Mouse (Mus musculus) hindbrain, embryonic 11.5 days (tissue): ENCODE results near the gene D430019H16Rik. TPM values are rescaled to one million over a fixed set of nuclear protein-coding genes. Genes with fewer than 3 reads are reported as not detected.

Experiments used
- ATAC-seq: fragments of 200-750 bp; cut with Nextera tagmentation; 2 replicates; pipeline ENCODE4 v1.8.0; 2017; ENCODE audit warnings: mild to moderate bottlenecking, moderate TSS enrichment, moderate library complexity; ENCODE audit not compliant: low FRiP score
- DNase-seq: peaks from one replicate; pipeline ENCODE4 v3.0.0-alpha.2; 2015; ENCODE audit warnings: low spot score
- H3K27ac ChIP-seq: fragments of 300-500 bp; sonication (generic); 2 replicates; pipeline ENCODE4 v1.5.1; 2014; ENCODE audit warnings: mild to moderate bottlenecking, low read depth, low read length
- H3K27me3 ChIP-seq: fragments of 300-500 bp; sonication (generic); 2 replicates; pipeline ENCODE4 v1.6.1; 2014; ENCODE audit warnings: mild to moderate bottlenecking, low read length, moderate library complexity, mixed read lengths; ENCODE audit not compliant: control insufficient read depth, insufficient read depth
- H3K36me3 ChIP-seq: fragments of 300-500 bp; sonication (generic); 2 replicates; pipeline ENCODE4 v1.6.1; 2014; ENCODE audit warnings: mild to moderate bottlenecking, low read length, moderate library complexity, mixed read lengths; ENCODE audit not compliant: control insufficient read depth, insufficient read depth
- H3K4me1 ChIP-seq: fragments of 300-500 bp; sonication (generic); replicated peaks from 2 replicates; pipeline ENCODE4 v1.6.1; 2014; ENCODE audit warnings: low read length, mixed read lengths; ENCODE audit not compliant: control insufficient read depth, insufficient read depth
- H3K4me2 ChIP-seq: fragments of 300-500 bp; sonication (generic); replicated peaks from 2 replicates; pipeline ENCODE4 v1.6.1; 2014; ENCODE audit warnings: mild to moderate bottlenecking, low read depth, low read length
- H3K4me3 ChIP-seq: fragments of 300-500 bp; sonication (generic); 2 replicates; pipeline ENCODE4 v1.5.1; 2014; ENCODE audit warnings: low read depth, low read length
- H3K9ac ChIP-seq: fragments of 300-500 bp; sonication (generic); 2 replicates; pipeline ENCODE4 v1.6.1; 2014; ENCODE audit warnings: low read depth, low read length
- H3K9me3 ChIP-seq: fragments of 300-500 bp; sonication (generic); 2 replicates; pipeline ENCODE4 v1.6.1; 2016; ENCODE audit warnings: low read length; ENCODE audit not compliant: control insufficient read depth
- WGBS: fragments of 180-500 bp; shearing (Covaris S2); extraction: QIAGEN DNeasy Blood & Tissue Kit; methylation state at CpG from one replicate; pipeline ENCODE4 v1.1.7; 2014; 5-methylcytosine and 5-hydroxymethylcytosine counted together
- polyA plus RNA-seq: library from polyadenylated mRNA; unstranded; fragments of >200 nt; fragmentation: Nextera tagmentation; extraction: Ambion mirVana; gene quantifications from 2 replicates; pipeline ENCODE4 v1.2.1, GENCODE M21; 2014

The D430019H16Rik gene
- polyA plus RNA-seq, 1 experiment from 2014 or later = 13.4 TPM

DNA sequence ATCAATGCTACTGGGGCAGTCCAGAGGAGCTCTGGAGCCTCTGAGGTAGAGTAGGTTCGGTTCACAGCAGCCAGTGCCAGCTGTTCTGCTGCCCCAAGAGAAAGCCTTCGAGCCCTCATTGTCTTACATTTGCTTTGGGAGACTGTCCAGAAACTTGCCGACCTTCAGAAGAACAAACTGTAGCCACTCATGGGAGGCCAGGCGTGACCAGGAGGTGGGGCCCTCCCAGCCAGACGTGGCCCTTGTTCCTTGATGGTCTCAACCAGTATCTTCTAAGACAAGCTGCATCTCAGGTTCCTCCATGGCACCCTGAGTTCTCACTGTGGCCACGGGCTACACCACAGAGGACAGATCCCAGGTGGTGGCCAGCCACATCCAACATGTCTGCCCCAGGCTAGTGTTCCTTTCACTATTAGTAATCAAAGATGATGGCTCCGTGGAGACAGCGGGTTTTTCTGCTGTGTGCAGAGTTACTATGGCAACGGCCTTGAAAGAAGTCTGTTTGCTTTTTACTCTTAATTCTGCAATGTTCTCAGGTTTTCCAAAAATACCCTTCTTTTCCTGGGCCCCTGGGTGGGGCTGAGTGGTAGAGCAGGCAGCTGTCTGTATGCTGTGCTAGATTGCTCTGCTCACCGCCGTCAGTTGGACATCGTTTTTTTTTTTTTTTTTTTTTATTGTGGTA, 21.7 kb downstream of the D430019H16Rik start:
- Histone ChIP-seq H3K27ac (no peak overlapping the region), H3K4me3 (no peak overlapping the region), H3K36me3 (no peaks in the 10 kb centered on the region), H3K27me3 (no peaks in the 10 kb centered on the region), H3K4me2 (no peak overlapping the region), H3K9ac (no peak overlapping the region), H3K9me3 (no peaks in the 10 kb centered on the region), H3K4me1 (no peaks in the 10 kb centered on the region)
- DNase-seq (peak; percentile 33), ATAC-seq (0 out of 2 replicates have a peak, but pooled peaks have one; percentile 43)
- 72% methylated on average over 12 of the region's 12 CpGs for WGBS

DNA sequence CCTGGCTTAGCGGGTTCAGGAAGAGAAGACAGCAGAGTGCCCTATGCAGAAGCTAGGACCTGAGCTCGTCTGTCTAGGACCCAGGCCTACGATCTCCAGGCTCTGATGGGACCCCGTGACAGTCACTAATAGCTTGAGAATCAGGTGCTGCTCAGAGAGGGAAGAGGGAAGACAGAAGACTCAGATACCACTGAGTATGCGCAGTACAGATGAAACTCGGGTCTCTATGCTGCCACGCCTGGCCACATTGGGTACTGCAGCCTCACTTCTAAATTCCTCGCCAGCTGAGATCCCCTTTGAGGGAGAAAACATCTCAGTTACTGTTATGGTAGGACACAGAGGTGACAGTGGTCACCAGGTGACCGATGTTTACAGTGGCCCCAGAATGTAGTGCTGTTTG, 22.8 kb downstream of the D430019H16Rik start:
- Histone ChIP-seq H3K36me3 (no peaks in the 10 kb centered on the region), H3K9ac (no peak overlapping the region), H3K27ac (no peak overlapping the region), H3K4me2 (no peak overlapping the region), H3K4me3 (no peak overlapping the region), H3K9me3 (no peaks in the 10 kb centered on the region), H3K4me1 (no peaks in the 10 kb centered on the region), H3K27me3 (no peaks in the 10 kb centered on the region)
- ATAC-seq (peak; percentile 49; the same call in 1 of the 2 replicates), DNase-seq (peak; percentile 83)
- WGBS = 51% methylated on average over 9 of the region's 9 CpGs

DNA sequence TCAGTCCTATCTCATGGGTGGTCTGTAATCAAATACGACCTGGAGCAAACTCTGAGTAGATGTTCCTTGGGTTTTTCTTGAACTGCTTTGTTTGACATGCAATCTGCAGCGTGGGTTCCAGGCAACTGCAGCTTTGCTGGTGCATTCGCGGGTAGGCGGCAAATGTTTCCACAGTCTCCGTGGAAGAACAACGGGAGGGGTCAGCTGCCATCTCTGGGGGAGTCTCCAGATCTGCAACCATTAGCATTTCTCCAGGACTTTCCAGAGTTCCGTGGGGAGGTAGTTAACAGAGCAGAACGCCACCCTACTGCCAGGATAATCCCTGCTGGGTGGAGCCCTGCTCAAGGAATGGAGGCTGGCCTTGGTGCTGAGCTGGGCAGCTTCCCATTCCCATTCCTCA, 23.3 kb downstream of the D430019H16Rik start:
- H3K4me3 ChIP-seq = no peak overlapping the region
- no peaks in the 10 kb centered on the region for H3K27me3 ChIP-seq
- no peak overlapping the region for H3K4me2 ChIP-seq
- H3K36me3 ChIP-seq = no peaks in the 10 kb centered on the region
- H3K9ac ChIP-seq = no peak overlapping the region
- ATAC-seq = no peak
- WGBS = 68% methylated on average over 9 of the region's 9 CpGs
- H3K4me1 ChIP-seq = no peaks in the 10 kb centered on the region
- no peak overlapping the region for H3K27ac ChIP-seq
- no peaks in the 10 kb centered on the region for H3K9me3 ChIP-seq
- no peak for DNase-seq

DNA sequence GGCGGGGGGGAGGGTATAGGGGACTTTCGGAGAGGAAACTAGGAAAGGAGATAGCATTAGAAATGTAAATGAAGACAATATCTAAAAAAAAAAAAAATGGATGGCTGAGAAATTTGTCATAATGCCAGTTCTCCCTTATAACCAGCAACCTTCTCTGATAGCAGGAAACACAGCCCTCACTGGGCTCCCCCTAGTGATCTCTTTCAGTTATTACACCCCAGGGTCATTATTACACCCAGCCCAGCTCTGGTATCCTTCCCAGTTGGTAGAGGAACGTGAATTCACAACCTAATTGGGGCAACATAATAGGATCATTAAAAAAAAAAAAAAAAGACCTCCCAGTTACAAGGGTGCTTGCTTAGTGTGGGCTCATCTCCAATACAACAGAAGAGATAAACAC, 29.8 kb downstream of the D430019H16Rik start:
- Histone ChIP-seq H3K4me2 (no peak overlapping the region), H3K36me3 (no peaks in the 10 kb centered on the region), H3K9me3 (no peaks in the 10 kb centered on the region), H3K9ac (no peak overlapping the region), H3K27me3 (no peaks in the 10 kb centered on the region), H3K4me3 (no peak overlapping the region), H3K27ac (no peak overlapping the region), H3K4me1 (no peaks in the 10 kb centered on the region)
- DNase-seq (peak; percentile 58), ATAC-seq (0 out of 2 replicates have a peak, but pooled peaks have one; percentile 35)
- WGBS = 60% methylated on average over 3 of the region's 3 CpGs

DNA sequence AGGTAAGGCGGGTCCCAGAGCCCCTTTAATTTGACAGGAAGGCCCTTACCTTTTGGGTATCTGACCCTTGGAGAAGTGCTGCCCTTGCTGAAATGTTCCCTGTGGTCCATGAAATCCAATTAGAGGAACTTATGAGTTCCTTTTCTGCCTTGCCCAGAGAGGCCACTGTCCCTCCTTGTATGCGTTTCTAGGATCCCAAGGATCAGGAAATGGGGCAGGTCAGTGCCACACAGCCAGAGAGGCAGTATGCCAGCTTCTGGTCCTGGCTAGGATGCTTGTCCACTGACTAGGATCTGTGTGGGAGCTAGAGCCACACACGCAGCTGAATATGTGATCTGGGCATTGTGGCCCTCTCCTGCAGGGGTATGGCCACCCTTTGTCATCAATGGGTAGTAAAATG, 36.6 kb downstream of the D430019H16Rik start:
- no peak overlapping the region for H3K4me3 ChIP-seq
- H3K4me1 ChIP-seq = no peaks in the 10 kb centered on the region
- no peaks in the 10 kb centered on the region for H3K27me3 ChIP-seq
- H3K9ac ChIP-seq = no peak overlapping the region
- DNase-seq (no peak), ATAC-seq (no peak)
- 79% methylated on average over 3 of the region's 3 CpGs for WGBS
- no peaks in the 10 kb centered on the region for H3K9me3 ChIP-seq
- no peak overlapping the region for H3K27ac ChIP-seq
- no peaks in the 10 kb centered on the region for H3K36me3 ChIP-seq
- no peak overlapping the region for H3K4me2 ChIP-seq

DNA sequence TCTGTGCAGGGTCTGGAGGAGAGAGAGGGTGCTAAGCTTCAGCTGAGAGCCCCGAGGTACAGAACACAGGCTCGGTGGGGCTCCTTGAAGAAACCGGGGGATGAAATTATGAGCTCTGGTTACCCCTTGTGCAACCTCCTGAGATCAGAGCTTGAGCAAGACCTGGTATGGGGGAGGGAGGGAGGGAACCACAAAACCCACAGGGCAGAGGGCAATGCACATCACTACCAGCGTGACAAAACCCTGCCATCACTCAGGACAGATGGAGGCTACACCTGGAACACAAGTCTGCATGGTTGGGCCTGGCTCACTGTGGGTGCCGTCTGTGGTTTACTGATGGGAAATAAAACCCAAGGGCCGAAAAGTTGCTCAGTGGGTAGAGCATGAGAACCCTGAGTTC, 37.1 kb downstream of the D430019H16Rik start:
- 84% methylated on average over 6 of the region's 6 CpGs for WGBS
- no peak for DNase-seq
- no peak overlapping the region for H3K27ac ChIP-seq

DNA sequence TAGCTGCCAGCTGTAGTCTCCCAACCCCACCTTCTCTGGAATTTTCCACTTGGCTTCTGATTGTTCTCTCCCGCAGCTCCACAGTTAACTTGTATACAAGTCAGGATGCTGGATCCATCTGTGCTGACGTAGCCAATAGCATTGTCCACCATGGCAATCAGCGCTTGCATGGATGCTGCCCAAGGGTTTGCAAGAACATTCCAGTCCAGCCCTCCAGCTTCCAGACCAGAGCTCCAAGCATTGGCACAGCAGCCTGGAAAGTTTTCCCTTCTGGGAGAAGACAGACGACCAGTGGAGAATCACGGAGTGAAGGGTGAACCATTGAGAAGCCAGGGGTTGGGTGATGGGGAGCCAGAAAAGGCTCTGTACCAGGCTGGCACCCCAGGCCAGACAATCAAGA, 41.1 kb downstream of the D430019H16Rik start:
- no peak for ATAC-seq
- H3K27ac ChIP-seq = no peak overlapping the region

More for the DNA sequence above, 37.1 kb downstream of the D430019H16Rik start:
- H3K4me2 ChIP-seq = no peak overlapping the region
- no peak for ATAC-seq
- H3K4me3 ChIP-seq = no peak overlapping the region
- no peak overlapping the region for H3K9ac ChIP-seq
- H3K27me3 ChIP-seq = no peaks in the 10 kb centered on the region
- no peaks in the 10 kb centered on the region for H3K4me1 ChIP-seq
- no peaks in the 10 kb centered on the region for H3K9me3 ChIP-seq
- H3K36me3 ChIP-seq = no peaks in the 10 kb centered on the region

DNA sequence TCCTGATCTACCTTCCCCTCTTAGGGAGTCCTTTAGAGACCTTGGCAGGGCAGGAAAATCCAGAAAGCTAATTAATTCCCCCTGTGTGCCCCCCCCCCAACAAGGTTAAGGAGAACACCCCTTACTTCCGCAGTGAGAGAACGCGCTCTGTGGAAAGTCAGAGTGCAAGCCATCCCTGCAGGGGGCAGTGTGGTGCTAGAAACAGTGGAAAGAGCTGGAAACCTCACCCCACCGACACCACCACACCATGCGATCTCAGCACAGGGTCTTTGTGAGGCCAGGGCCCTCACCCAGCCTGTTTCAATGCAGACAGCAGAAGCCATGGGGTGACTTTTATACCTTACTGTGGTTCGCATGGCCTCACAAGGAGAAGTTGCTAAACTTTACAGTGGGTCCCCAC, 44.2 kb downstream of the D430019H16Rik start:
- 14% methylated on average over 6 of the region's 6 CpGs for WGBS
- H3K4me2 ChIP-seq = no peak overlapping the region
- H3K9me3 ChIP-seq = no peaks in the 10 kb centered on the region
- H3K4me1 ChIP-seq = no peaks in the 10 kb centered on the region
- peak; percentile 86 for DNase-seq
- H3K9ac ChIP-seq = no peak overlapping the region
- no peak overlapping the region for H3K27ac ChIP-seq
- H3K36me3 ChIP-seq = no peaks in the 10 kb centered on the region
- H3K27me3 ChIP-seq = no peaks in the 10 kb centered on the region
- no peak overlapping the region for H3K4me3 ChIP-seq
- peak; percentile 43; the same call in 1 of the 2 replicates for ATAC-seq

More for the DNA sequence above, 41.1 kb downstream of the D430019H16Rik start:
- WGBS = 82% methylated on average over 5 of the region's 5 CpGs
- Histone ChIP-seq H3K4me3 (no peak overlapping the region), H3K36me3 (no peaks in the 10 kb centered on the region), H3K4me1 (no peaks in the 10 kb centered on the region), H3K9me3 (no peaks in the 10 kb centered on the region), H3K4me2 (no peak overlapping the region), H3K27me3 (no peaks in the 10 kb centered on the region), H3K9ac (no peak overlapping the region)
- no peak for DNase-seq

DNA sequence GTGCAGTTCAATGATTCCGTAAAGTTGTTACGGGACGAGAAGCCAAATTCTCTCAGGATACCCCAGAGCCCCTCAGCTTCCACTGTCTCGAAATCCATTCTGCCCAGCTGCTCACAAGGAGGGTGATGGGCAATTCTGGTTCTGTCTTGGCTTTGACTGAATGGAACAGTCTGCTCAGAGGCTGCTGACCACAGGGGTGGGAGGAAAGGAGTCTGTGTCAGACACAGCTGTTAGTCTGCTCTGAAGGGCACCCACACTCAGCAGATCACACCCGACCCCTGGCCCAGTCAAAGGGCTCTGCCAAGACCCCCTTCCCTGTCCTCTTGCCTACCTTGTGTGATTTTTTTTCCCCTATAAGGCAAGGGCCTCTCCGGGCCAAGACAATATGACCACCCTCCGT, 44.8 kb downstream of the D430019H16Rik start:
- no peak overlapping the region for H3K27ac ChIP-seq
- DNase-seq (no peak), ATAC-seq (no peak)
- WGBS = 93% methylated on average over 7 of the region's 7 CpGs
- no peaks in the 10 kb centered on the region for H3K27me3 ChIP-seq
- no peaks in the 10 kb centered on the region for H3K4me1 ChIP-seq
- no peak overlapping the region for H3K4me3 ChIP-seq
- no peaks in the 10 kb centered on the region for H3K36me3 ChIP-seq
- no peaks in the 10 kb centered on the region for H3K9me3 ChIP-seq
- no peak overlapping the region for H3K4me2 ChIP-seq
- H3K9ac ChIP-seq = no peak overlapping the region
